Mouse (Mus musculus) CH12.LX (cell line): Measurements from ENCODE around the gene Lrrc75a. TPM values are rescaled to one million over a fixed set of nuclear protein-coding genes. Genes with fewer than 3 reads are reported as not detected.
A peak's percentile ranks its signal among the peaks of the same experiment; 100 is the strongest.

Source experiments
- DNase-seq: peaks from one replicate; pipeline ENCODE4 v3.0.0-alpha.2; 2013; ENCODE audit errors: extremely low read depth
- H3K27ac ChIP-seq: 2 replicates; pipeline ENCODE4 v1.5.1; 2012; ENCODE audit warnings: low read depth, mild to moderate bottlenecking, control low read depth, moderate library complexity; ENCODE audit not compliant: insufficient read depth
- H3K27me3 ChIP-seq: replicated peaks from 2 replicates; pipeline ENCODE3; 2012; ENCODE audit warnings: inconsistent platforms
- H3K36me3 ChIP-seq, 2 experiments: replicated peaks in 1 of 2; 2 replicates each; pipeline versions ENCODE3 to v1.6.1; 2012; ENCODE audit warnings: inconsistent platforms in 1 of 2, low read length in 1 of 2, mild to moderate bottlenecking in 1 of 2, mixed read lengths in 1 of 2, moderate library complexity in 1 of 2; ENCODE audit not compliant: control insufficient read depth in 1 of 2, insufficient read depth in 1 of 2
- H3K4me1 ChIP-seq, 2 experiments: 2 replicates each; pipeline ENCODE4 v1.6.1; 2012; ENCODE audit warnings: inconsistent platforms in 1 of 2, moderate library complexity in 1 of 2; ENCODE audit not compliant: insufficient read depth in 2 of 2, control insufficient read depth in 1 of 2
- H3K4me2 ChIP-seq: 2 replicates; pipeline ENCODE4 v1.6.1; 2012; ENCODE audit warnings: low read depth, mild to moderate bottlenecking, control low read depth; ENCODE audit not compliant: poor library complexity, insufficient read depth, severe bottlenecking
- H3K4me3 ChIP-seq, 3 experiments: fragments of 150-350 bp in 1 of 3; sonication (generic) in 1 of 3; replicated peaks in 1 of 3; 2 replicates each; pipeline versions ENCODE3 to v1.5.1; 2011 to 2012; ENCODE audit warnings: low read depth in 2 of 3, low read length in 2 of 3, mild to moderate bottlenecking in 2 of 3, moderate library complexity in 2 of 3, control low read depth in 1 of 3, improper control_type of control experiment in 1 of 3, inconsistent platforms in 1 of 3, mixed read lengths in 1 of 3; ENCODE audit not compliant: poor library complexity in 1 of 3
- H3K79me2 ChIP-seq: replicated peaks from 2 replicates; pipeline ENCODE4 v1.6.1; 2012; ENCODE audit warnings: mild to moderate bottlenecking, moderate library complexity; ENCODE audit not compliant: control insufficient read depth, poor library complexity, insufficient read depth, severe bottlenecking; ENCODE audit errors: extremely low read depth
- H3K9ac ChIP-seq: 2 replicates; pipeline ENCODE4 v1.6.1; 2012; ENCODE audit warnings: low read depth, mild to moderate bottlenecking, control low read depth, moderate library complexity; ENCODE audit not compliant: insufficient read depth
- H3K9me3 ChIP-seq: replicated peaks from 2 replicates; pipeline ENCODE3; 2012; ENCODE audit warnings: low read length, inconsistent platforms, mixed read lengths
- CHD1 ChIP-seq: IDR thresholded peaks from 2 replicates; pipeline ENCODE4 v1.6.1; 2012; ENCODE audit warnings: low read depth, low read length, improper control_type of control experiment, inconsistent platforms
- E2F4 ChIP-seq: IDR thresholded peaks from 2 replicates; pipeline ENCODE4 v1.6.1; 2011; ENCODE audit warnings: low read depth, low read length, improper control_type of control experiment; ENCODE audit not compliant: insufficient replicate concordance
- EP300 ChIP-seq: IDR thresholded peaks from 2 replicates; pipeline ENCODE4 v1.6.1; 2011; ENCODE audit warnings: low read length, improper control_type of control experiment
- ETS1 ChIP-seq: conservative IDR thresholded peaks from 2 replicates; pipeline ENCODE4 v1.6.1; 2012; ENCODE audit warnings: low read depth, mild to moderate bottlenecking, inconsistent platforms, low read length, improper control_type of control experiment, moderate library complexity
- IRF4 ChIP-seq: IDR thresholded peaks from 2 replicates; pipeline ENCODE4 v1.6.1; 2014; ENCODE audit warnings: low read depth, mild to moderate bottlenecking, inconsistent platforms, low read length, improper control_type of control experiment
- JUND ChIP-seq: conservative IDR thresholded peaks from 2 replicates; pipeline ENCODE4 v1.6.1; 2011; ENCODE audit warnings: low read depth, low read length, improper control_type of control experiment
- KAT2A ChIP-seq: IDR thresholded peaks from 2 replicates; pipeline ENCODE4 v1.6.1; 2012; ENCODE audit warnings: low read length, improper control_type of control experiment, inconsistent platforms; ENCODE audit not compliant: insufficient replicate concordance
- MAFK ChIP-seq: IDR thresholded peaks from 2 replicates; pipeline ENCODE4 v1.6.1; 2011; ENCODE audit warnings: low read length, improper control_type of control experiment; ENCODE audit not compliant: insufficient replicate concordance
- MYC ChIP-seq: IDR thresholded peaks from 2 replicates; pipeline ENCODE4 v1.6.1; 2011; ENCODE audit warnings: low read depth, mild to moderate bottlenecking, improper control_type of control experiment, low read length
- PAX5 ChIP-seq: IDR thresholded peaks from 2 replicates; pipeline ENCODE4 v1.6.1; 2012; ENCODE audit warnings: low read length, inconsistent platforms, mixed read lengths
- SIN3A ChIP-seq: IDR thresholded peaks from 2 replicates; pipeline ENCODE4 v1.6.1; 2012; ENCODE audit warnings: low read length, improper control_type of control experiment, inconsistent platforms
- UBTF ChIP-seq: IDR thresholded peaks from 2 replicates; pipeline ENCODE4 v1.6.1; 2012; ENCODE audit warnings: low read depth, mild to moderate bottlenecking, inconsistent platforms, low read length, improper control_type of control experiment, moderate library complexity
- ZC3H11A ChIP-seq: IDR thresholded peaks from 2 replicates; pipeline ENCODE4 v1.6.1; 2012; ENCODE audit warnings: low read depth, mild to moderate bottlenecking, inconsistent platforms, low read length, improper control_type of control experiment
- ZMIZ1 ChIP-seq: IDR thresholded peaks from 2 replicates; pipeline ENCODE4 v1.6.1; 2012; ENCODE audit warnings: low read depth, mild to moderate bottlenecking, inconsistent platforms, low read length, improper control_type of control experiment
- ZNF384 ChIP-seq: IDR thresholded peaks from 2 replicates; pipeline ENCODE4 v1.6.1; 2012; ENCODE audit warnings: low read depth, low read length, improper control_type of control experiment, inconsistent platforms
- dilution Hi-C: fragments of 300-500 bp; cut with MboI; formaldehyde crosslinking; loops from 2 replicates; pipeline ENCODE4 v1.14.3; 2020; ENCODE audit warnings: low sequenced_read_pairs; ENCODE audit not compliant: extremely low pct_unique_long_range_greater_than_20kb, extremely low pct_ligation_motif_present
- in situ Hi-C: fragments of 300-500 bp; cut with MboI; formaldehyde crosslinking; loops from 3 replicates; pipeline ENCODE4 v1.14.3; 2019; ENCODE audit warnings: low sequenced_read_pairs, low pct_ligation_motif_present, low pct_unique_long_range_greater_than_20kb, mixed read lengths
- polyA plus RNA-seq: library from polyadenylated mRNA; unstranded; fragments of >175 nt; gene quantifications from 2 replicates; pipeline ENCODE4 v1.2.1, GENCODE M21; 2012; ENCODE audit warnings: low read depth; ENCODE audit not compliant: insufficient read length
- total RNA-seq, 2 experiments: library from RNA; depleted of rRNA; stranded (reverse); fragments of 300-350 nt in 1 of 2; fragments of >200 nt in 1 of 2; gene quantifications; 2 replicates each; pipeline ENCODE4 v1.2.3; 2012 to 2014

Lrrc75a gene
- total and polyA plus RNA-seq, 3 experiments, result 1.3 to 12.6 (median 1.8) TPM

DNA sequence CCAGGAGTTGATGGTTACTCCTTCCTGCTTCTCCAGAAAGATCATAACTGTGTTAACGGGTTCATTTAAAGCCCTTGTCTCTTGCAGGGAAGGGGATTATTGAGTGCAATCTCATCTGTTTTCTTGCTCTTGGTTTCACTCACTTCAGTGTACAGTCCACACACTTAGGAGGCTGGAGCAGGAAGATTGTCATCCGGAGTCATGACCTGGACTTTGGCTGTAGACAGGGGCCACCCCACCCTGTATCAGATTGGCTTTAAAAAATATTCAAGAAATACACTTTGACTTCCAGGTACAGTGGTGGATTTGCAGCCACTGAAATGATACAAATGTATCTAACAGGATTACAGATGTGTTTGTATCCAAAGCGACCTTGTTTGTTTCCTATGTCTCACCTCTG lies 43.3 kb upstream of the Lrrc75a start:
- Histone ChIP-seq H3K27me3 (no peaks in the 10 kb centered on the region), H3K36me3 (no peaks in the 10 kb centered on the region), H3K79me2 (no peaks in the 10 kb centered on the region), H3K4me3 (no peak overlapping the region), H3K9ac (no peak overlapping the region), H3K4me2 (no peak overlapping the region), H3K9me3 (no peaks in the 10 kb centered on the region), H3K4me1 (peaks cover 0 to 9% of the 10 kb centered on the region in 2 experiments; a peak in 2 of 4 replicates), H3K27ac (no peak overlapping the region)
- in situ Hi-C loops (no loop called here), dilution Hi-C loops (no loop called here)
- no peak for DNase-seq
- TF ChIP-seq ZMIZ1 (no peak), MYC (no peak), ZC3H11A (no peak), MAFK (no peak), UBTF (no peak)

GRCm38 (mm10) chr11:62679954-62680353 lies 31.6 kb upstream of the Lrrc75a start:
- dilution Hi-C loops, result no loop called here
- Histone ChIP-seq H3K9ac (no peak overlapping the region), H3K4me3 (no peak overlapping the region), H3K27ac (no peak overlapping the region), H3K9me3 (no peaks in the 10 kb centered on the region), H3K4me1 (peaks cover 0 to 12% of the 10 kb centered on the region in 2 experiments; a peak in 2 of 4 replicates), H3K4me2 (no peak overlapping the region), H3K27me3 (no peaks in the 10 kb centered on the region), H3K36me3 (no peaks in the 10 kb centered on the region)
- no peak for DNase-seq
- TF ChIP-seq CHD1 (no peak), IRF4 (peak; percentile 77; the same call in 1 of the 2 replicates), KAT2A (no peak), ETS1 (no peak), EP300 (peak; percentile 38; the same call in 1 of the 2 replicates), SIN3A (no peak), JUND (peak; percentile 83), ZNF384 (peak; percentile 89), E2F4 (no peak), PAX5 (no peak)
- TF ChIP-seq, all 38 proteins: peak for 4
- no peaks in the 10 kb centered on the region for H3K79me2 ChIP-seq
- in situ Hi-C loops, result loop anchor here (5.0 kb wide), 1 partner anchor 68 kb away; no protein-coding TSS in a partner anchor
